Mouse (Mus musculus): ENCODE measurements at regions not wholly inside any gene's neighbourhood (a gene's known extent, or its start where the extent isn't known, plus 50 kb on each side); places are given as distances from the start of the nearest gene placed in this dataset.
A peak's percentile ranks its signal among the peaks of the same experiment; 100 is the strongest.

GRCm38 (mm10) chr2:8628007-8628406 lies 1118.6 kb upstream of the Celf2 start:
- no peak for DNase-seq (ENCODE audit: low read depth, low spot score)

GRCm38 (mm10) chr2:8628485-8629208 lies 1119.3 kb upstream of the Celf2 start:
- DNase-seq (ENCODE audit: low read depth, low spot score): no peak

DNA sequence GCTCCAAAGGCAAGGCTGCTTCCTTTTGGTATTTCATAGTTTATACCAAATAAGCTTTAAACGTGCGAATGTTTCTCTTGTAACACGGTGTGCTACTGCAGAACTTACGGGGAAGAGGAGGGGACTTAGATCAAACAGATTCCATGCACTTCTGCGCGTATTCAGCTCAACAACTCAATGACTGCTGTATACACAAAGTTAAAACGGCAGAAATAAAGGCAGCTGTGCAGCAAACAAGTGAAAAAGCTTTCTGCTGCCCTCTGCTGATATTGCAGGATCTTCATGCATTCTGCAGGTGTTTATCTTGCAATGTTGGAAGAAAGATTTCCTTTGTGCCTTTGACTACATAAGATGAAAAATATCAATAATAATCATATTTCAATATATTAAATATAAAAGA lies 1128.7 kb upstream of the Celf2 start:
- DNase-seq (ENCODE audit: low read depth, low spot score): no peak

GRCm38 (mm10) chr2:8639282-8639681 lies 1129.9 kb upstream of the Celf2 start:
- peak; percentile 46 for DNase-seq (ENCODE audit: low read depth, low spot score)

- DNase-seq (ENCODE audit: low read depth, low spot score): peak; percentile 20
These were observed 1136.1 kb upstream of the Celf2 start for GRCm38 (mm10) chr2:8645463-8645862.

GRCm38 (mm10) chr2:8660544-8660943 lies 1151.2 kb upstream of the Celf2 start:
- no peak for DNase-seq (ENCODE audit: low read depth, low spot score)

- DNase-seq (ENCODE audit: low read depth, low spot score): peak; percentile 71
These were observed 1164.5 kb upstream of the Celf2 start for GRCm38 (mm10) chr2:8673751-8674378.

DNA sequence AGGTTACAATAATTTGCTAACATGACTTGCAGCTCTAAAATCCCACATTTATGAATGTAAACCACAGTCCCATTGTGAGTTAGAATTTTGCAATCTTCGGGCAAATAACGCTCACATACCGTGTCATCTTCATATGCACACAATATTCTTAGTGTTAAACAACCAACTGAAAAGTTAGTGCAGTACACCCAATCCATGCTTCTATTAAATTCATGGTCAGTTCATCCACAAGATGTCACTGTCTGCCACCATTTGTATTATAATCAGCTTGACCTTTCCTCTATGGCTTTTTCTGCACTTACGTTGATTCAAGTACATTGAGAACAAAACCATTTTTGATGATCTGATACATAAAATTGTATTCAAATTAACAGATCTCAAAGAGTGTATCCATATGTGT lies 1166.2 kb upstream of the Celf2 start:
- peak; percentile 18 for DNase-seq (ENCODE audit: low read depth, low spot score)

- DNase-seq (ENCODE audit: low read depth, low spot score): no peak
These were observed 1167.2 kb upstream of the Celf2 start for GRCm38 (mm10) chr2:8676546-8676945.

GRCm38 (mm10) chr2:8690846-8691643 lies 1181.7 kb upstream of the Celf2 start:
- no peak for DNase-seq (ENCODE audit: low read depth, low spot score)

- no peak for DNase-seq (ENCODE audit: low read depth, low spot score)
These were observed 1151.7 kb upstream of the 4930412O13Rik start for GRCm38 (mm10) chr2:8729306-8729705.

GRCm38 (mm10) chr2:8754142-8754541 lies 1126.9 kb upstream of the 4930412O13Rik start:
- DNase-seq (ENCODE audit: low read depth, low spot score): peak; percentile 46

DNA sequence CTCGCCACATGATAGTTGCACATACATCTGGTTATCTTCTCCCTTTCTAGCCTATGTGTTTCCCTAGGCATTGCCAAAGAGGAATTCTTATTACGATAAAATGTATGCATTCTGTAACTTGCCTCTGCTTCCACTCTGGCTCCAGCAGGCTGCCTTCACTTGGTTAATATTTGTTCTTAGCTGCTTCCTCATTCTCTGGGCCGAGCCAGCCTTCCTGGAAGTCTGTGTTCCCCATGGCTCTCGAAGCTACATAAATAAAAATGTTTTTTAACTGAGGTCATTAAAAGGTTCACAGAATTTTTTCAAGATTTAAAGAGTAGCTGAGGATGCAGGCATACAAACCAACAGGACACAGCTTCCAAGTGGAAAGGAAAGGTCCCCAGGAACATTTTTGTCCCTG lies 1124.5 kb upstream of the 4930412O13Rik start:
- no peak for DNase-seq (ENCODE audit: low read depth, low spot score)

DNA sequence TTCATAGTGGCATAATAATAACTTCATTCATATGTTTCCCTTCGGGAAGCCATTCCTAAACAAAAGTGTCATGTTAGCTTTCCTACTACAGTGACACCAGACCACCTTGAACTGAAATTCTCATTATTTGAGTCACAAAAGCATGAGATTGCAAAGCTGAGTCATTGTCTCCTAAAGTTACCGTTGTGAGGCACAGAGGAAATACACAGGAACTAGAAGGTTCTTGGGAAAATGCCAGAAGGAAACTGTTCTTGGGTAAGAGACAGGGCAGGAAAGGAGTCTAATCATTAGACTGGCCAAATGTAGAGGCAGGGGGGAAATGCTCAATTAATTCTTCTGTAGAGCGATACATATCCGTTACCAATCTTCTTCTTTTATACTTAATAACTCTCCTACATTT lies 1110.4 kb upstream of the 4930412O13Rik start:
- no peak for DNase-seq (ENCODE audit: low read depth, low spot score)

DNA sequence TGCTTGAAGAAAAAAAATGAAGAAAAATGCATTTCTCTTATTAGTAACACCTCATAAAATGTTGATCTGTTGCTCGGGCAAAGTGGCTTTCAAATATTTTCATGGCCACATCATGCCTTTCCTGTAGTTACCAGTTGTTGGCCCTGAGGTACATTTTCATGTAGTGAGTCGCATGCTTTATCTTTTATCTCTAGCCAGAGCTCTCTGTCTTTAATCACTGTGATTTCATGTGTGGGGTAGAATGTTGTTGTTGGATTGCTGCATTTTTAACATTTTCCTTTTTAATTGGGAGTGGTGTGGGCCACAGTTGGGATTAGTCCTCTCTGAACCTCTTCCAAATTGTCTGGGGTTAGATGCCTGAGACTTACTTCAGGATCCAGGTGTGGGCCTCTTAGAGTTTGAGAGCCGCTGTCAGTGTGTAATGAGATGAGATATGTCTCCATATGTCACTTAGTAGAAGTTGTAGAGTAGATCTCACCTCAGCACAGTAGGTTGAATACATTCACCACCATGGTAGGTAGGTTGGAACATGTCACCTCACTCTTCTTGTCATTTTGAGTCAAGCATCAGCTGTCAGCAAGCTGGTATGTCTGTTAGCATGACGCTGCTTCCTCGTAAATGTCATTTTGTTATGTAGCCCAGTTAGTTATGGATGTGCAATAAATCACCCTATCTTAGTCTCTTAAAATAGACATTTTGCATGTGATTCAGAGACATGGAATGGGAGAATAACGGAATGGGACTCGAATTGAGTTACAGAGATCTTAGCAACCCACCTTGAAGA lies 1099.7 kb upstream of the 4930412O13Rik start:
- no peak for DNase-seq (ENCODE audit: low read depth, low spot score)

- DNase-seq (ENCODE audit: low read depth, low spot score): no peak
These were observed 1098.8 kb upstream of the 4930412O13Rik start for GRCm38 (mm10) chr2:8782225-8782624.

DNA sequence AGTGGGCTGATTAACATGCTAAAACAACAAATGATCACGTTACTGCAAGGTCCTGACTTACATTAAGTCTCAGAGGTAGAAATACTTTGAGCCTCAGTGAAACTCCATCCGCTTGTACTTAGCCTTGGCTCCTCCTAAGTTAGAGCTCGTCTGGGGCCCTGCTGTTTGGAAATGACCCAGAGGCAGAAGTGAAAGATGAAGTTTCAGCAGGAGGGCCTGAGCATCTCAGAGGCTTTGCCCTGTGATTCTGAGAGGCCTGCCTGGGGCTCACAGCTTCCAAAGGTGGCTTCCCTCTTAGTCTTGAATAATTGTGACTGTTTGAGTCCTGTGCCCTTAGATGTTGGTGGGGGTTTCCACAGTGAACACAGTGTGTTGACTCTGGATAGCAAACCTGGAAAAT lies 1079.0 kb upstream of the 4930412O13Rik start:
- DNase-seq (ENCODE audit: low read depth, low spot score): no peak

GRCm38 (mm10) chr2:8809609-8810008 lies 1071.4 kb upstream of the 4930412O13Rik start:
- no peak for DNase-seq (ENCODE audit: low read depth, low spot score)

DNA sequence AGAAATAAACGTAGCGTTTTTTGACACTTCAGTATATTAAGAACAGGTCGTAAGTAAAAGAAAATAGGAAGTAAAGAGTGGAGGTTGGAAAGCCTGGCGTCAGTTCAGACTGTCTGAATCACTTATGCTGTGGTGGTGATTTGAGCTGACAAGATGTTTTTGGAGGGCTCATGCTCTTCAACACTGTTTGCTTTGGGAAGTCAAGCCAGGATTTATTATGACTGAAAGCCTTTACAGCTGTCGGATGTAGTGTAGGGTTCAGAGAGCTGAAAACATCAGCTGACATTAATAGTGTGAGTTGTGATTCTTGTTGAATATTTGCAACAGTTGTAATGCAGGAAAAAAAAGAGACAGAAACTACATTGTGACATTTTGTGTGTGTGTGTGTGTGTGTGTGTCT lies 1062.9 kb upstream of the 4930412O13Rik start:
- DNase-seq (ENCODE audit: low read depth, low spot score): no peak

GRCm38 (mm10) chr2:8825406-8825805 lies 1055.6 kb upstream of the 4930412O13Rik start:
- DNase-seq (ENCODE audit: low read depth, low spot score): no peak

Data from forelimb bud, embryonic 11.5 days (tissue).